8 mouse cellular contexts compared by ENCODE assay signal in genomic region chr17:34117421-34118112, GRCm38 (mm10). TPM values are rescaled to one million over a fixed set of nuclear protein-coding genes. Genes with fewer than 3 reads are reported as not detected.
A peak's percentile ranks its signal among the peaks of the same experiment; 100 is the strongest.
DNase-seq lines count a peak whose midpoint lies in the region; ATAC-seq lines count a peak whose summit lies in the region.

No protein-coding gene starts in this region.

- peaks cover 23% of the 10 kb centered on the region for H3K4me1 ChIP-seq in embryonic facial prominence, embryonic 13.5 days
- H3K4me1 ChIP-seq in limb, embryonic 15.5 days = peaks cover 28% of the 10 kb centered on the region

- peak overlapping the region; percentile 97 for H3K4me3 ChIP-seq in embryonic facial prominence, embryonic 13.5 days
- peak overlapping the region; percentile 81 for H3K4me3 ChIP-seq in limb, embryonic 15.5 days

- no peak for ATAC-seq in embryonic facial prominence, embryonic 13.5 days (ENCODE audit: insufficient number of reproducible peaks, insufficient read depth, low FRiP score, low TSS enrichment, low read depth)
- ATAC-seq in limb, embryonic 15.5 days (ENCODE audit: insufficient number of reproducible peaks, low FRiP score, low TSS enrichment, low read depth) = no peak
- ATAC-seq in activated CD4-positive, CD25-positive, alpha-beta regulatory T cell, adult 4 months = no peak

- H3K9me3 ChIP-seq in embryonic facial prominence, embryonic 13.5 days = no peaks in the 10 kb centered on the region
- no peaks in the 10 kb centered on the region for H3K9me3 ChIP-seq in limb, embryonic 15.5 days

- H3K36me3 ChIP-seq in embryonic facial prominence, embryonic 13.5 days = peaks cover 64% of the 10 kb centered on the region
- H3K36me3 ChIP-seq in limb, embryonic 15.5 days = peaks cover 54% of the 10 kb centered on the region

- WGBS in embryonic facial prominence, embryonic 13.5 days = under 1% methylated on average over 5 of the region's 5 CpGs
- under 1% methylated on average over 5 of the region's 5 CpGs for WGBS in limb, embryonic 15.5 days

- H3K27ac ChIP-seq in embryonic facial prominence, embryonic 13.5 days = peak overlapping the region; percentile 100; the same call in 1 of the 2 replicates
- no peak overlapping the region for H3K27ac ChIP-seq in limb, embryonic 15.5 days

- peak overlapping the region; percentile 92 for H3K4me2 ChIP-seq in embryonic facial prominence, embryonic 13.5 days
- H3K4me2 ChIP-seq in limb, embryonic 15.5 days = peak overlapping the region; percentile 83

- H3K9ac ChIP-seq in embryonic facial prominence, embryonic 13.5 days = peak overlapping the region; percentile 98
- H3K9ac ChIP-seq in limb, embryonic 15.5 days = peak overlapping the region; percentile 69

- no peaks in the 10 kb centered on the region for H3K27me3 ChIP-seq in embryonic facial prominence, embryonic 13.5 days
- H3K27me3 ChIP-seq in limb, embryonic 15.5 days = no peaks in the 10 kb centered on the region

- DNase-seq in embryo, embryonic 10.5 days (ENCODE audit: low spot score) = peak; percentile 43
- DNase-seq in embryo, embryonic 9.5 days (ENCODE audit: extremely low spot score) = no peak
- peak; percentile 79 for DNase-seq in 3T3-L1 (ENCODE audit: low read depth, low spot score)
- no peak for DNase-seq in ovary, postnatal 36 days (ENCODE audit: low spot score)
- no peak for DNase-seq in thymus, postnatal 25 days

RNA-seq across cellular contexts. Expression of gene H2-DMa, which starts 1.8 kb away (rescaled TPM):
- polyA plus RNA-seq in embryonic facial prominence, embryonic 13.5 days (2015; fragmentation: Nextera tagmentation; extraction: Ambion mirVana) = 17.2 and 17.6 TPM in 2 replicates
- 13.4 and 15.2 TPM in 2 replicates for polyA plus RNA-seq in limb, embryonic 15.5 days (2015; fragmentation: Nextera tagmentation; extraction: Ambion mirVana)
- 100 to 1,000 TPM; 152 to 211 TPM for polyA plus RNA-seq in activated CD4-positive, CD25-positive, alpha-beta regulatory T cell, adult 4 months (2017; shearing (Covaris generic))

RNA-seq across cellular contexts. Expression of gene Brd2, which starts 4.9 kb away (rescaled TPM):
- 122 and 142 TPM in 2 replicates for polyA plus RNA-seq in embryonic facial prominence, embryonic 13.5 days (2015; fragmentation: Nextera tagmentation; extraction: Ambion mirVana)
- 104 and 112 TPM in 2 replicates for polyA plus RNA-seq in limb, embryonic 15.5 days (2015; fragmentation: Nextera tagmentation; extraction: Ambion mirVana)
- 100 to 1,000 TPM in 1 of 2 experiments, 10 to 100 TPM in 1; 99.8 to 116 TPM for polyA plus RNA-seq in activated CD4-positive, CD25-positive, alpha-beta regulatory T cell, adult 4 months (2017; shearing (Covaris generic))

RNA-seq across cellular contexts. Expression of gene H2-Oa, which starts 25.4 kb away (rescaled TPM):
- polyA plus RNA-seq in embryonic facial prominence, embryonic 13.5 days (2015; fragmentation: Nextera tagmentation; extraction: Ambion mirVana) = 0.48 and 0.65 TPM in 2 replicates
- 0.61 and 0.79 TPM in 2 replicates for polyA plus RNA-seq in limb, embryonic 15.5 days (2015; fragmentation: Nextera tagmentation; extraction: Ambion mirVana)
- 10 to 100 TPM; 42.9 to 45.4 TPM for polyA plus RNA-seq in activated CD4-positive, CD25-positive, alpha-beta regulatory T cell, adult 4 months (2017; shearing (Covaris generic))

RNA-seq across cellular contexts. Expression of gene H2-DMb2, which starts 25.5 kb away (rescaled TPM):
- 0.67 and 1.1 TPM in 2 replicates for polyA plus RNA-seq in embryonic facial prominence, embryonic 13.5 days (2015; fragmentation: Nextera tagmentation; extraction: Ambion mirVana)
- polyA plus RNA-seq in limb, embryonic 15.5 days (2015; fragmentation: Nextera tagmentation; extraction: Ambion mirVana) = 0.37 and 0.38 TPM in 2 replicates
- polyA plus RNA-seq in activated CD4-positive, CD25-positive, alpha-beta regulatory T cell, adult 4 months (2017; shearing (Covaris generic)) = 10 to 100 TPM in 1 of 2 experiments, 1 to 10 TPM in 1; 4.8 to 19.7 TPM

RNA-seq across cellular contexts. Expression of gene H2-DMb1, which starts 35.3 kb away (rescaled TPM):
- 2.0 and 2.6 TPM in 2 replicates for polyA plus RNA-seq in embryonic facial prominence, embryonic 13.5 days (2015; fragmentation: Nextera tagmentation; extraction: Ambion mirVana)
- polyA plus RNA-seq in limb, embryonic 15.5 days (2015; fragmentation: Nextera tagmentation; extraction: Ambion mirVana) = 2.6 and 3.3 TPM in 2 replicates
- polyA plus RNA-seq in activated CD4-positive, CD25-positive, alpha-beta regulatory T cell, adult 4 months (2017; shearing (Covaris generic)) = 1 to 10 TPM; 1.9 to 3.7 TPM

Comparison
In these comparisons a context has a peak if more than half of its experiments do, and no peak if none do; other contexts are left out.
1. DNase-seq: peak in embryo, embryonic 10.5 days (single experiment) and 3T3-L1 (single experiment); none in embryo, embryonic 9.5 days (single experiment), ovary, postnatal 36 days (single experiment) and thymus, postnatal 25 days (single experiment).
2. RNA of gene H2-Oa, which starts 25.4 kb away (polyA plus RNA-seq): 42.9 to 45.4 TPM in activated CD4-positive, CD25-positive, alpha-beta regulatory T cell, adult 4 months; 0.61 to 0.79 TPM in limb, embryonic 15.5 days and 0.48 to 0.65 TPM in embryonic facial prominence, embryonic 13.5 days; every median in the first group is over 10 times any median in the second.